Mouse (Mus musculus) lung, embryonic 14.5 days (tissue): Measurements from ENCODE around the gene Nedd9. TPM values are rescaled to one million over a fixed set of nuclear protein-coding genes. Genes with fewer than 3 reads are reported as not detected.

Experiments
- ATAC-seq: fragments of 200-750 bp; cut with Nextera tagmentation; 2 replicates; pipeline ENCODE4 v1.8.0; 2017; ENCODE audit warnings: mild to moderate bottlenecking, moderate TSS enrichment, moderate library complexity; ENCODE audit not compliant: insufficient read depth
- DNase-seq: peaks from one replicate; pipeline ENCODE4 v3.0.0-alpha.2; 2015
- H3K27ac ChIP-seq: fragments of 300-500 bp; sonication (generic); 2 replicates; pipeline ENCODE4 v1.5.1; 2014; ENCODE audit warnings: low read depth, mild to moderate bottlenecking, moderate library complexity
- H3K27me3 ChIP-seq: fragments of 300-500 bp; sonication (generic); 2 replicates; pipeline ENCODE4 v1.6.1; 2014; ENCODE audit warnings: low read length, control low read depth; ENCODE audit not compliant: insufficient read depth
- H3K36me3 ChIP-seq: fragments of 300-500 bp; sonication (generic); 2 replicates; pipeline ENCODE4 v1.6.1; 2014; ENCODE audit warnings: control low read depth; ENCODE audit not compliant: insufficient read depth
- H3K4me1 ChIP-seq: fragments of 300-500 bp; sonication (generic); 2 replicates; pipeline ENCODE4 v1.6.1; 2014; ENCODE audit warnings: antibody characterized with exemption, control low read depth; ENCODE audit not compliant: insufficient read depth
- H3K4me2 ChIP-seq: fragments of 300-500 bp; sonication (generic); 2 replicates; pipeline ENCODE4 v1.6.1; 2014; ENCODE audit warnings: mild to moderate bottlenecking
- H3K4me3 ChIP-seq: fragments of 300-500 bp; sonication (generic); 2 replicates; pipeline ENCODE4 v1.5.1; 2014; ENCODE audit warnings: low read depth, low read length
- H3K9ac ChIP-seq: fragments of 300-500 bp; sonication (generic); 2 replicates; pipeline ENCODE4 v1.6.1; 2014
- H3K9me3 ChIP-seq: fragments of 300-500 bp; sonication (generic); 2 replicates; pipeline ENCODE4 v1.6.1; 2016; ENCODE audit warnings: low read depth, low read length, control low read depth
- CTCF ChIP-seq: IDR thresholded peaks from 2 replicates; pipeline ENCODE4 v1.5.1; 2016; ENCODE audit warnings: antibody characterized with exemption, low read depth
- WGBS: fragments of 180-500 bp; shearing (Covaris S2); extraction: QIAGEN DNeasy Blood & Tissue Kit; methylation state at CpG from one replicate; pipeline ENCODE4 v1.1.7; 2014; 5-methylcytosine and 5-hydroxymethylcytosine counted together
- polyA plus RNA-seq: library from polyadenylated mRNA; unstranded; fragments of >200 nt; fragmentation: Nextera tagmentation; extraction: Ambion mirVana; gene quantifications from 2 replicates; pipeline ENCODE4 v1.2.1, GENCODE M21; 2014

Gene Nedd9
- polyA plus RNA-seq, 1 experiment from 2014 or later: 89.4 TPM

DNA sequence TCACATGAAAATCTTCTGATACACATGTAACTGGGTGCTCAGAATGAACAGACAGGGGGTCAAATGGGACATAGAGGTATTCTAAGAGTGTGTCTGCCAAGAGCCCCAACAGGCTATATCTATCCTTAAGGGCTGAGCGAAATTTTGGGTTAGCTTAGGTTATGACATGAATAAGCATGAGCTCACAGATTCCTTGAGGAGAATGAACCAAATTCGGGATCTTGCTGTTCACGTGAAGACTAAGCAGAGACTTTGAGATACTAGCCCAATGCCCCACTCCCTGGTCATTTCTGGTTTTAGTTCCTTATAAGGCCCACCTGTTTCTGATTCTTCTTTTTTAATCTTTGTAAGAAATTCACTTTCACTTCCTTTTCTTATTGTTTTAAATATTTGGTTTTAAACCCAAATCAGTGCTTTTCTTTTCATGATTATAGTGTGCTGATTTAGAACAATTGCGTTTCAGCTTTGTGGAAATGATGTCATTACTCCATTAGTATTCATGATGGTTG lies 195.6 kb downstream of the Nedd9 start:
- Histone ChIP-seq H3K27ac (no peak overlapping the region), H3K27me3 (no peaks in the 10 kb centered on the region), H3K36me3 (no peaks in the 10 kb centered on the region), H3K9ac (no peak overlapping the region), H3K4me2 (no peak overlapping the region), H3K9me3 (no peaks in the 10 kb centered on the region), H3K4me3 (no peak overlapping the region), H3K4me1 (no peaks in the 10 kb centered on the region)
- ATAC-seq (no peak), DNase-seq (no peak)
- TF ChIP-seq CTCF: no peak
- 87% methylated on average over 4 of the region's 4 CpGs for WGBS

GRCm38 (mm10) chr13:41286285-41286684 lies 200.9 kb downstream of the Nedd9 start:
- ATAC-seq: no peak
- Histone ChIP-seq H3K36me3 (no peaks in the 10 kb centered on the region), H3K27me3 (no peaks in the 10 kb centered on the region), H3K27ac (no peak overlapping the region), H3K9ac (no peak overlapping the region), H3K4me2 (no peak overlapping the region), H3K9me3 (no peaks in the 10 kb centered on the region), H3K4me3 (no peak overlapping the region), H3K4me1 (no peaks in the 10 kb centered on the region)
- DNase-seq: no peak
- TF ChIP-seq CTCF: no peak
- 49% methylated on average over 3 of the region's 3 CpGs for WGBS

DNA sequence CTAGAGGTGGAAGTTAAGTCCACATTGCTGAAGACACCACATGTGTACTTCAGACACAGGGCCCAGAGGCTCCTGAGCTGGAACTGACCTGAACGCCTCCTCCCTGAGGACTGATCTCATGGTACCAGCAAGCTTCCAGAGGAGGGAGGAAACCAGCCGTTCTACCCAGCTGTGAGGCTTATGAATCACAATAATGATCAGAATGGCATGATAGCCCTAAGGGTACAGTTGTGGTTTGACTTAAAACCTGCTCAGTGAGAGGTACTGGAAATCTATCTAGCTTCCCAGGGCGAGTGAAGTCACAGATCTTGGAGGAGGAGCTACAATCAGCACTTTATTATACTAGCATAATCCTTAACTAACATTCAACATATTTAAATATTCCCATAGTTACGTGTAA lies 201.7 kb downstream of the Nedd9 start:
- WGBS: 82% methylated on average over 4 of the region's 4 CpGs
- no peaks in the 10 kb centered on the region for H3K36me3 ChIP-seq
- no peak for TF ChIP-seq CTCF
- no peak for ATAC-seq
- H3K4me3 ChIP-seq: no peak overlapping the region
- no peaks in the 10 kb centered on the region for H3K9me3 ChIP-seq
- DNase-seq: no peak
- no peak overlapping the region for H3K27ac ChIP-seq
- H3K27me3 ChIP-seq: no peaks in the 10 kb centered on the region
- H3K9ac ChIP-seq: no peak overlapping the region
- no peak overlapping the region for H3K4me2 ChIP-seq
- no peaks in the 10 kb centered on the region for H3K4me1 ChIP-seq

GRCm38 (mm10) chr13:41283256-41283655 lies 203.9 kb downstream of the Nedd9 start:
- H3K36me3 ChIP-seq: no peaks in the 10 kb centered on the region
- H3K4me1 ChIP-seq: no peaks in the 10 kb centered on the region
- peak; percentile 86 for TF ChIP-seq CTCF
- ATAC-seq (peak; percentile 28; the same call in 1 of the 2 replicates), DNase-seq (peak; percentile 95)
- H3K4me2 ChIP-seq: no peak overlapping the region
- no peaks in the 10 kb centered on the region for H3K9me3 ChIP-seq
- no peaks in the 10 kb centered on the region for H3K27me3 ChIP-seq
- no peak overlapping the region for H3K9ac ChIP-seq
- no peak overlapping the region for H3K4me3 ChIP-seq
- 22% methylated on average over 5 of the region's 5 CpGs for WGBS
- no peak overlapping the region for H3K27ac ChIP-seq

DNA sequence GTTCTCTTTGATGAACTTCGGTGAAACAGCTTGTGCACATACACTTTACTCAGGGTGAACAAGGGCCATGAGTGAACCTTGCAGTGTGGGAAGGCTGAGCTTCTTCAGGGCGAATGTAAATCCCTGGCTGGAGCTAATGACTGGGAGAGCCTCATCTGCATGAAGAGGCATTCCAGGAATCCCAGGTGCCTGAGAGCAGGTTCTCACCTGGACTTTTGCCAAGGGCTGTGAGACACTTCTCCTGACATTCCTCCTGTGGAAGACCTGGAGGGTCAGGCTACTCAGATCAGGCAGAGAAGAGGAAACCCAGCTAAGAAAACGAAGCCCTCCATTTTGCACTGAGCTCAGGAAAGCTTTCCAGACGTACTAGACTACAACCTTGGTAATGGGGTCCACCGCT lies 206.5 kb downstream of the Nedd9 start:
- no peaks in the 10 kb centered on the region for H3K9me3 ChIP-seq
- TF ChIP-seq CTCF: no peak
- no peak overlapping the region for H3K27ac ChIP-seq
- H3K9ac ChIP-seq: no peak overlapping the region
- no peaks in the 10 kb centered on the region for H3K36me3 ChIP-seq
- 51% methylated on average over 5 of the region's 5 CpGs for WGBS
- DNase-seq (peak; percentile 64), ATAC-seq (no peak; the same call in 1 of the 2 replicates)
- no peak overlapping the region for H3K4me2 ChIP-seq
- no peak overlapping the region for H3K4me3 ChIP-seq
- H3K27me3 ChIP-seq: no peaks in the 10 kb centered on the region
- no peaks in the 10 kb centered on the region for H3K4me1 ChIP-seq

DNA sequence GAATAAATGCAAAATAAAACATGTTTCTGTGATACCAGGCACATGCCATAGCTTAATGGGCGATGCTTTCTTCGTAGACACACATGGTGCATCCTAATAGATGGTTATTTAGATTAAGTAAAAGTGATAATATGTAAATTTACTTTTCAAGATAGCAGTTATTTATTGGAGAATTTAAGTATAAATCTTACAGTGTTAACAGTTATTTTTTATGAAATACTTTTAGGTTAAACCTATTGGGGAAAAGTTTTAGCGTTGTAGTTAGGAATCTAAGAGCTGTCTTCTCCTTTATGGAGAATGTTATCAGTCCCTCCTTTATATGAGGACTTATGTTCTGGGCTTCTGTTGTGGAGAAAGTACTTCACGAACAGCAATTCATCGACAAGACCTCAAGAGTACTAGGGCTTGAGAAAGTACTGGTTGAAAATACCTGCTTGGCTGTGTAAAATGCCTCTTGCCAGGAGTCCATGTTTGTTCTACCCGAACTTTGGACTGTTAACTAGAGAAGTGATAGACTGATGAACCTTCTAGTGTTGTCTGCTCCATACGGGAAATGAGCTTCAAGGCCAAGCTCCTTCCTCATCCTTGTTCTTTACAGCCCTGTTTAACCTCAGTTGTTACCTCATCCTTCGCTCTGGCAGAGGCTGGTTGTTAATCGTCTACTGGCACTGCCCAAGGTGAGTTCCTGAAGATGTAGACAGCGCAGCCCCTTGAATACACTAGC lies 213.1 kb downstream of the Nedd9 start, which contains the start of gene Gm17364:
Gene Gm17364 (minus strand): TSS at position 51 of the 724 bp plus-strand sequence.
- 91% methylated on average over 10 of the region's 10 CpGs for WGBS
- DNase-seq (no peak), ATAC-seq (no peak)
- Histone ChIP-seq H3K9ac (no peak within 1 kb of the TSS), H3K4me1 (no peaks in the 10 kb centered on the region), H3K4me3 (no peak within 1 kb of the TSS), H3K9me3 (no peaks in the 10 kb centered on the region), H3K27me3 (no peaks in the 10 kb centered on the region), H3K27ac (no peak within 1 kb of the TSS), H3K36me3 (0 out of 2 replicates have a peak, but pooled peaks cover 4% of the 10 kb centered on the region), H3K4me2 (no peak within 1 kb of the TSS)
- TF ChIP-seq CTCF: no peak

DNA sequence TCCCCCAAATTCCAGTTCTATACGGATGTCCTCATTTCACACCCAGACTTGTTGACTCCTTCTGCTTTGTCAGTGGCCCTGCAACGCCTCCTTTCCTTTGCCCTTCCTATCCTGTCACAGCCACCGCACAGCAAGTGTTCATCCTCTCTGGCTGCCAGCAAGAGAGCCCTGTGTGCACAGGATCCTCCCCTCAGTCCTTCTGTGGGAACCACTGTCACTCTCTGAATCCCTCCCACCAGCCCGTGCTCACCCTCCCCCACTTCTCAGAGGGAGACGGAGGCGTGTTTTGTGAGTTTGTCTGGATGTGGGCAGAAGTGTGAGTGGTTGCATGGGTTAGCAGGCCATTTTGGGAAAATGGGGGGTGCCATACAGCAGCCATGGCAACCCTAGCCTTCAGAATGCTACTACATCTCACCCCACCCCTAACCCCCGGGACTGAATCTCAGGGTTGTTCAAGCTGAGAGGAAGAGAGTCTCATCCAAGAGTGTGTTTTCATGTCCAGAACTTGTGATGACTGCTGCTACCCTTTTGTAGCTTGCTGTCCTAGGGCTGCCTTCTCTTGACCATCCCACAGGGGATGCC lies 219.2 kb downstream of the Nedd9 start:
- Histone ChIP-seq H3K4me3 (no peak overlapping the region), H3K4me1 (no peaks in the 10 kb centered on the region), H3K9me3 (no peaks in the 10 kb centered on the region), H3K27ac (no peak overlapping the region), H3K36me3 (0 out of 2 replicates have a peak, but pooled peaks cover under 1% of the 10 kb centered on the region), H3K27me3 (no peaks in the 10 kb centered on the region), H3K9ac (no peak overlapping the region), H3K4me2 (no peak overlapping the region)
- ATAC-seq (peak; percentile 78), DNase-seq (peak; percentile 59)
- no peak for TF ChIP-seq CTCF
- 24% methylated on average over 7 of the region's 7 CpGs for WGBS
